Mouse (Mus musculus): Measurements from ENCODE around the gene Ube2e2. TPM values are rescaled to one million over a fixed set of nuclear protein-coding genes. Genes with fewer than 3 reads are reported as not detected.
"Not testable (repeated sequence)": the region's sequence is repeated elsewhere in the genome, so short reads cannot be mapped to it uniquely, and the experiment has no call there.

Gene Ube2e2
- total RNA-seq, 4 experiments from 2014 or later, result 154 to 182 (median 170) TPM

- DNase-seq (ENCODE audit: low spot score in 2 of 2), result no peak
Observed at GRCm38 (mm10) chr14:18637739-18638138, 256.3 kb downstream of the Ube2e2 start.

GRCm38 (mm10) chr14:18628170-18628569, 265.9 kb downstream of the Ube2e2 start:
- no peak for DNase-seq (ENCODE audit: low spot score in 2 of 2)

GRCm38 (mm10) chr14:18618603-18619002, 275.5 kb downstream of the Ube2e2 start:
- no peak for DNase-seq (ENCODE audit: low spot score in 2 of 2)

GRCm38 (mm10) chr14:18601927-18602326, 292.1 kb downstream of the Ube2e2 start:
- DNase-seq (ENCODE audit: low spot score in 2 of 2), result no peak

DNA sequence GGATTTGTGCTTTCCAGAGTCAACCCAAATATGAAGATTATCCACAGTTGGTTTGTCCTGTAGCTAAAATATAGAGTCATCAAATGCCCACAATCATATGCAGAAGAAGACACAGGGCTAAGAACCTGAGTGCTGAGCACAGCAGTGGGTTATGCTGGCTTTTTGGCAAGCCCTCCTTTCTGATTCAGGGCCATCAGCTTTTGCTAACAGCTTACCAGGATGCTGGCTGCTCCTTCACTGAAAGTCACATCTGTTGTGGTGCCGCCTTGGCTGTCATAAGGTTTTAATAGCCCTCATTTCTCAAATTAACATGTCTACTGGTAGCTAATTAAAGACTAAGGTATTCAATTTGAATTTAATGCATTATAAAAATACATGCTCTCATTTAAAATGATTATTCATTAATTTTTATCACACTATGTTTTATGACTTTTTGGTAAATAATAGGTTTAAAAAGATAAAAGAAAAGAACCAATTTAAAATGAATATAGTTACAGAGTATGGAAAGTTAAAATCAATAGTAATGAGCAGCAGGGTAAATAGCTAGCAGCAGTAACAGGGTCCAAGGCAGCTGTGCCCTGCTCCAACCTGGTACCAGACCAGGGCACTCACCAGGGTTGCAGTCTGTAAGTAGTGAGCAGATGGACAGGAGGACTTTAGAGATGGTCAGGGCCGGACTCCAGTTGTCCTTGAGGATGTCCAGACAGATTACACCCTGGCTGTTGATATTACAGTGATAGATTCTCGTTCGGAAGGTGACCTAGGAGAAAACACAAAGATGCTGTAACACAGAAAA, 307.6 kb downstream of the Ube2e2 start:
- DNase-seq (ENCODE audit: low spot score in 2 of 2), result no peak

- no peak for DNase-seq (ENCODE audit: low spot score in 2 of 2)
Observed at GRCm38 (mm10) chr14:18581735-18582134, 312.3 kb downstream of the Ube2e2 start.

DNA sequence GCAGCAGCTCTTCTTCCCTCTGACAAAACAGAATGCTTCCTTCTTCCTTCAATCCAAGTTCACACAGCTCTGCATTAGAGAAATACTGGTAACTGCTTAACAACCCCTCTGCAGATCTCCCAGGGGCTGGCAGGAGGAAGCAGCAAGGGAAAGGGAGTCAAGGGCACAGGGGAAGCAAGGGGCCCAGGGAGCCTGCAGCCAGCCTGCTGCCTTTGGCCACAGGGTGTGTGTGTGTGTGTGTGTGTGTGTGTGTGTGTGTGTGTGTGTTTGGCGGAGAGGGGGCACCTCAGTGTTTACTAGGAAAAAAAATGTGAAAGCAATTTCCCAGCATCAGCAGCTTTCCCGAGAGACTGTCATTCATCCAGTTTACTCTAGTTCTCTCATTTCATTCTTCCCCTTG, 319.3 kb downstream of the Ube2e2 start:
- no peak for DNase-seq (ENCODE audit: low spot score in 2 of 2)

GRCm38 (mm10) chr14:18574130-18574721, 319.8 kb downstream of the Ube2e2 start:
- DNase-seq (ENCODE audit: low spot score in 2 of 2), result no peak

DNA sequence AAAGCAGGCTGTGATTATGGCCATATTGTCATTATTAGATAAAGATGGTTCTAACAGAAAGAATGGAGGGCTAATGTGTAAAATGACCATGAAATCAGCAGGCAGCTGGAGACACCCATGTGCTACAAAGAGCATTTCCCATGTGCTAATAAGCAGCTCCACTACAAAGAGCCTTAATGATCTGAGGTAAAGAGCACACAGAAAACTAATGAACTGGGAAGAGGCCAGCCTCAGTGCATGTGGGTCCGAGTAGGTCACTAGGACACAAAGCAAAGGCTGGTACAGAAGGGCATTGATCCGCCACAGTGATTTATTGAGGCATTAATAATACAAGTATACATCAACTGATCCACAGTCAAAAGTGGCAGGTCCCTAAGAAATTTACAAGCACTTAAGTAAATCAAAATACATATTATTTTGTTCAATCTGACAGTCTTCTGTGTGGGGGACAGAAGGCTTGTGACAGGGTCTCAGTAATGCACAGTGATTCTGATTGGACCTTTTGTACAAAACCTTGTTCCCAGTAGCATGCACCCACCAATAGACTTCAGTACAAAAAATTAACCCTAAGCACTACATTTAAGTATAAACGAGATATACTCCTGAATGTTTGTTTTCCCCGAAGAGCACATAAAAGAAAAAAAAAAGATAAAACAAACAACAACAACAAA, 320.6 kb downstream of the Ube2e2 start:
- no peak for DNase-seq (ENCODE audit: low spot score in 2 of 2)

DNA sequence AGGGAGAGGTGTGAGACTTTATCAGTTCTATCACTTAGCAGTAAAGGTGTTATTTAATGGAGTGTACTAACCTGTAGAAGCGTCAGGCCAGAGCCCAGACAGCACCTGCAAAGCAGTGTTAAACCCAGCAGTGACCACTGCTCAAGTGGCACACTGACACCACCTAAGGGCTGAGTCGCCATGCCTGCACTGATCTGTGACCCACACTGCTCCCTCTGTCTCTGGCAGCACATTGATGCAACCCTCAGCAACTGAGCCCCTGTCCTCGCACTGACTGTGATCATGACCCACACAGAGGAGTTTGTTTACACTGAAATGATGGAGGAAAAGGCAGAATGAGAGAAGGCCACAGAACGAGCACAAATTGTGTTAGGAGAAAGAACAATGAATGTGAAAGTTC, 321.2 kb downstream of the Ube2e2 start:
- no peak for DNase-seq (ENCODE audit: low spot score in 2 of 2)

DNA sequence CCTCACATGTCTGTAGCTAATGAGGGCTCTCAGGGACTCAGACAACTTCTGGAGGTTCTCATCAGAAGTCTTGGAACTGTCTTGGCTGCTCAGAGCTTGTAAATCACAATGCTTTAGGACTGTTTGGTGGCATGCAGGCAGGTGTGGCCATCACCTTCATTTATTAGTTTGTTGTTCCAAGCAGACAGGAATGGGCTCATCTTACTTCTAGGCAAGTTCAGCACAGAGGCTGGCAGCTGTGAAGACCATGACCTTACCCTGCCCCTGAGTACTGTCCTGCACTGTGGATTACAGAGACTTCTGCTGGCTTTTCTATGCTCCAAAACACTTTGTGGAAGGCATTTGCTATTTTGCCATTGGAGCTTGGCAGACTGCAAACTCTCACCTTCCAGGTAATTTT, 324.5 kb downstream of the Ube2e2 start:
- DNase-seq (ENCODE audit: low spot score in 2 of 2), result no peak

GRCm38 (mm10) chr14:18564999-18565398, 329.1 kb downstream of the Ube2e2 start:
- not testable (repeated sequence) for DNase-seq (ENCODE audit: low spot score in 2 of 2)

DNA sequence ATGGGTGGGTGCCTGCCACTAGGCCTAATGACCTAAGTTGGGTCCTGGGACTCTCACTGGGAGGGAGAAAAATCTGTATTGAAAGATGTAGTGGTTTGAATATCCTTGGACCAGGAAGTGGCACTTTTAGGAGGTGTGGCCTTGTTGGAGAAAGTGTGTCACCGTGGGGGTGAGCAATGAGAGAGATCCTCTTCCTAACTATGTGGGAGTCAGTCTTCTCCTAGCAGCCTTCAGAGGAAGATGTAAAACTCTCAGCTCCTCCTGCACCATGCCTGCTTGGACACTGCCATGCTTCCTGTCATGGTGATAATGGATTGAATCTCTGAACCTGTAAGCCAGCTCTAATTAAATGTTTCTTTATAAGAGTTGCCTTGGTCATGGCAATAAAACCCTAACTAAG, 338.8 kb downstream of the Ube2e2 start:
- DNase-seq (ENCODE audit: low spot score in 2 of 2), result no peak

DNA sequence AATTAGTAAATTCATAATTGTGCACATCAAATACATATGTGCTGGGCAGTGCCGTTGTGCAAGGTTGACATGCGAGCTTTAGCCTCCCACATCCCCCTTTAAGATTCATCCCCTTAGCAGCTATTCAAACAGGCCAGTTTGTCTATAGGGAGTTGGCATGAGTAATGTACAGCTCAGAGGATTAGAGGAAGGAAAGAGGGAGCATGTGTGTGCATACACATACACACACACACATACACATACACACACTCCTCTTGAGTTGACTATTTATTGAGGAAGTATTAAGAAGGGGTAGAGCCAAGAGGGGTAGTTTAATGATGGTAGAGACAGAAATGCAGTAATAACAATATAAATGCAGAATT, 339.5 kb downstream of the Ube2e2 start:
- DNase-seq (ENCODE audit: low spot score in 2 of 2), result no peak

DNA sequence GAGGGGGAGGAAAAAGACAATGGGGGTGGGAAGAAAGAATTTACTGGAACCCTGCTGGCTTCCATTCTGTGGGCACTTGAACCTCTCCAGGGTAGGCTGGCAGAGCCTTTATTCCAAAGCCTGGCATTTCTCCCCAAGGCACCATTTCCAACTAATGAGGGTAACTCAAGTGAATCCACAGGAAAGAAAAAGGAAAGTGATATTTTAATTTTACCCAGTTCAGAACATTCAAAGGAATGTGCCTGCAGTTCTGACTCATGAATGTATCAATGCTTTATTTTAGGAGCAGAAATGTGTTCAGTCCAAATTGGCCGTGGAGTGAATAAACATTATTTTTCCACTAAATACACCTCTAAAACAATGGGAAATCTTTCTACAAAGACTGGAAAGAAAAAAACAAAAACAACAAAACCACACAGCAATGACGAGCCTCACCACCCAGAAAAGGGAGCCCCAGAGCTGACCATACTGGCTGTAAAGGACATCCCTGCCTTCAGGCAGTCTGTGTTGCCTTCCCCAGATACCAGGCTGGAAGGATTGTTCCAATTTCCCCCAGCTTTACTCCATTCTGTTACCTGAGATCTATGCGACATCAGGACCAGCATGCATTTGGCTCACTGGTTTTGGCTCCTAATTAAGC, 340.0 kb downstream of the Ube2e2 start:
- DNase-seq (ENCODE audit: low spot score in 2 of 2), result peak in 1 of 2 experiments; percentile 37

DNA sequence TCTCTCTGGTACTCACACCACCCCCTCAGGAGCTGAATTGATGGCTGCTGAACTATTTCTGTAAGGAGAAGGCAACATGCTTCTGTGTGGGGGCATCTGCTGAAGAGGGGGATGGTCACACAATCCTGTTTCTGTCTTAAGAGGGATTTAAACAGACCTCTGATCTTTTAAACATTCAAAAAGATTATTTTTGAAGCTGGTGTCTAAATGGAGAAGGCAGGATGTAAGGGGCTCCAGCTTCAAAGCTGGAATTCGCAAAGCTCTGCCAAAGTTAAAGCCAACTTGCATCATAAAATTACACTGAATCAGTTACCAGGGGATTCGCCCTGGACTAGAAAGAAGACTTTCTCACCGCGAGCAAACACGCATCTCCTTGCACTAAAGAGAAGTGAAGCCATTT, 346.5 kb downstream of the Ube2e2 start:
- peak in 1 of 2 experiments; percentile 58 for DNase-seq (ENCODE audit: low spot score in 2 of 2)

- DNase-seq (ENCODE audit: low spot score in 2 of 2), result not testable (repeated sequence)
Observed at GRCm38 (mm10) chr14:18539092-18539491, 355.0 kb downstream of the Ube2e2 start.

DNA sequence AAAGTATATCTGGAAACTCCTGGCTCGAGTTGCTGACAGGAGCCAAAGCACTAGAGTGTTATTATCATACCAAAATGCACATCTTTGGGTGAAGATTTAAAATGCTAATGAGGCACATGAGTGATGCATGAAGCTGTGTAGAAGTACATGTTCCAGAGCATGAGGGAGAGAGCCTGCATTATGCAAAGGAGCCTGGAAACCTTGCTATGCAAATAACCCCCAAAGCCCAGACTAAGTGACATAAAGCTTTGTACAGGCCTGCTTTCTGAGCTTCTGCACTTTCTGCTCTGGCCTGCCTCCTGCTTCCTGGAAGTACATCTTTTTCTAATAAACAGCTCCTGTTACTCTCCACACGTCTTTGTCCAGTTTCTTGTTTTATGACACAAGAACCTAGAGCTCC, 363.2 kb downstream of the Ube2e2 start:
- no peak for DNase-seq (ENCODE audit: low spot score in 2 of 2)

GRCm38 (mm10) chr14:18530496-18530895, 363.6 kb downstream of the Ube2e2 start:
- no peak for DNase-seq (ENCODE audit: low spot score in 2 of 2)
